Mouse (Mus musculus) liver, adult 2 months (tissue): ENCODE measurements around the gene Mrm3. TPM values are rescaled to one million over a fixed set of nuclear protein-coding genes. Genes with fewer than 3 reads are reported as not detected.

Experiments
- DNase-seq: peaks from one replicate; pipeline ENCODE4 v3.0.0-alpha.2; 2011; ENCODE audit warnings: low read depth, low spot score; ENCODE audit errors: extremely low read depth
- H3K27ac ChIP-seq: fragments of 200-500 bp; replicated peaks from 2 replicates; pipeline ENCODE4 v1.5.1; 2012; ENCODE audit warnings: low read depth, mild to moderate bottlenecking, control low read depth, inconsistent platforms, low read length; ENCODE audit not compliant: insufficient read depth
- H3K27me3 ChIP-seq: fragments of 200-500 bp; 2 replicates; pipeline ENCODE4 v1.6.1; 2012; ENCODE audit warnings: mild to moderate bottlenecking, moderate library complexity, low read length, inconsistent platforms; ENCODE audit not compliant: control insufficient read depth, insufficient read depth
- H3K36me3 ChIP-seq: fragments of 200-500 bp; 2 replicates; pipeline ENCODE4 v1.6.1; 2012; ENCODE audit warnings: low read length, inconsistent platforms; ENCODE audit not compliant: control insufficient read depth, insufficient read depth
- H3K4me1 ChIP-seq: fragments of 200-500 bp; 2 replicates; pipeline ENCODE4 v1.6.1; 2011; ENCODE audit warnings: low read length; ENCODE audit not compliant: control insufficient read depth, insufficient read depth
- H3K4me3 ChIP-seq: fragments of 200-500 bp; 2 replicates; pipeline ENCODE4 v1.5.1; 2011; ENCODE audit warnings: low read depth, mild to moderate bottlenecking, control low read depth, low read length, moderate library complexity; ENCODE audit not compliant: insufficient read depth
- H3K79me2 ChIP-seq: fragments of 200-500 bp; 2 replicates; pipeline ENCODE4 v1.6.1; 2012; ENCODE audit warnings: inconsistent platforms, mild to moderate bottlenecking, low read length, moderate library complexity; ENCODE audit not compliant: control insufficient read depth, insufficient read depth
- H3K9ac ChIP-seq: fragments of 200-500 bp; 2 replicates; pipeline ENCODE4 v1.6.1; 2012; ENCODE audit warnings: low read depth, mild to moderate bottlenecking, control low read depth, inconsistent platforms, low read length
- CTCF ChIP-seq: fragments of 200-500 bp; IDR thresholded peaks from 2 replicates; pipeline ENCODE4 v1.5.1; 2011; ENCODE audit warnings: low read depth, low read length, control low read depth
- POLR2A ChIP-seq: fragments of 200-500 bp; IDR thresholded peaks from 2 replicates; pipeline ENCODE4 v1.6.1; 2011; ENCODE audit warnings: low read length, control low read depth; ENCODE audit not compliant: insufficient read depth; ENCODE audit errors: extremely low read depth
- WGBS: fragments of 180-500 bp; shearing (Covaris S2); methylation state at CpG from one replicate; pipeline ENCODE4 v1.1.7; 2018; 5-methylcytosine and 5-hydroxymethylcytosine counted together
- polyA plus RNA-seq: library from polyadenylated mRNA; depleted of rRNA; stranded (reverse); fragments of >200 nt; gene quantifications from 2 replicates; pipeline ENCODE4 v1.2.3, GENCODE M21; 2012
- total RNA-seq: library from RNA; depleted of rRNA; stranded (reverse); fragments of >200 nt; gene quantifications from 2 replicates; pipeline ENCODE4 v1.2.3, GENCODE M21; 2014

Mrm3 gene
- total and polyA plus RNA-seq, 2 experiments, result 7.1 to 10.1 TPM

- Histone ChIP-seq H3K4me3 (no peak overlapping the region), H3K9ac (no peak overlapping the region), H3K79me2 (peaks cover 7% of the 10 kb centered on the region; the same call in 1 of the 2 replicates), H3K36me3 (peaks cover 3% of the 10 kb centered on the region; the same call in 1 of the 2 replicates), H3K4me1 (peaks cover 7% of the 10 kb centered on the region), H3K27ac (no peak overlapping the region), H3K27me3 (no peaks in the 10 kb centered on the region)
- DNase-seq, result no peak
- no peak for TF ChIP-seq POLR2A
- TF ChIP-seq CTCF, result no peak
Measured at GRCm38 (mm10) chr11:76246439-76246838, 2.9 kb downstream of the Mrm3 start.

- peaks cover 3% of the 10 kb centered on the region; the same call in 1 of the 2 replicates for H3K36me3 ChIP-seq
- no peak for DNase-seq
- WGBS, result 69% methylated on average over 2 of the region's 2 CpGs
- no peak overlapping the region for H3K27ac ChIP-seq
- H3K79me2 ChIP-seq, result peaks cover 7% of the 10 kb centered on the region; the same call in 1 of the 2 replicates
- H3K4me3 ChIP-seq, result no peak overlapping the region
- no peak overlapping the region for H3K9ac ChIP-seq
- no peaks in the 10 kb centered on the region for H3K27me3 ChIP-seq
- TF ChIP-seq CTCF (no peak), POLR2A (no peak)
- H3K4me1 ChIP-seq, result peaks cover 7% of the 10 kb centered on the region
Measured at GRCm38 (mm10) chr11:76247239-76247638, 3.7 kb downstream of the Mrm3 start.

GRCm38 (mm10) chr11:76252036-76252435, 8.5 kb downstream of the Mrm3 start:
- no peaks in the 10 kb centered on the region for H3K27me3 ChIP-seq
- no peak overlapping the region for H3K27ac ChIP-seq
- no peak overlapping the region for H3K9ac ChIP-seq
- H3K4me3 ChIP-seq, result no peak overlapping the region
- H3K36me3 ChIP-seq, result peaks cover 3% of the 10 kb centered on the region; the same call in 1 of the 2 replicates
- WGBS, result 64% methylated on average over 3 of the region's 3 CpGs
- no peaks in the 10 kb centered on the region for H3K4me1 ChIP-seq
- H3K79me2 ChIP-seq, result no peaks in the 10 kb centered on the region
- TF ChIP-seq CTCF (no peak), POLR2A (no peak)
- no peak for DNase-seq

GRCm38 (mm10) chr11:76253145-76253917, 9.8 kb downstream of the Mrm3 start:
- peak; percentile 46 for DNase-seq

GRCm38 (mm10) chr11:76253918-76254264, 10.4 kb downstream of the Mrm3 start:
- H3K27ac ChIP-seq, result no peak overlapping the region
- no peak for TF ChIP-seq CTCF
- no peak for TF ChIP-seq POLR2A
- no peaks in the 10 kb centered on the region for H3K27me3 ChIP-seq
- no peaks in the 10 kb centered on the region for H3K4me1 ChIP-seq
- H3K4me3 ChIP-seq, result no peak overlapping the region
- H3K9ac ChIP-seq, result no peak overlapping the region
- H3K79me2 ChIP-seq, result no peaks in the 10 kb centered on the region
- H3K36me3 ChIP-seq, result peaks cover 3% of the 10 kb centered on the region; the same call in 1 of the 2 replicates
- WGBS, result 93% methylated on average over 4 of the region's 4 CpGs
- no peak for DNase-seq

More at GRCm38 (mm10) chr11:76253145-76253917, 9.8 kb downstream of the Mrm3 start:
- H3K36me3 ChIP-seq, result peaks cover 3% of the 10 kb centered on the region; the same call in 1 of the 2 replicates
- H3K4me1 ChIP-seq, result no peaks in the 10 kb centered on the region
- no peak overlapping the region for H3K9ac ChIP-seq
- H3K27ac ChIP-seq, result no peak overlapping the region
- no peaks in the 10 kb centered on the region for H3K27me3 ChIP-seq
- no peaks in the 10 kb centered on the region for H3K79me2 ChIP-seq
- 55% methylated on average over 5 of the region's 5 CpGs for WGBS
- peak; percentile 91 for TF ChIP-seq CTCF
- TF ChIP-seq POLR2A, result no peak
- H3K4me3 ChIP-seq, result no peak overlapping the region

GRCm38 (mm10) chr11:76255431-76256001, 12.0 kb downstream of the Mrm3 start:
- Histone ChIP-seq H3K79me2 (no peaks in the 10 kb centered on the region), H3K27ac (no peak overlapping the region), H3K36me3 (peaks cover 3% of the 10 kb centered on the region; the same call in 1 of the 2 replicates), H3K4me3 (no peak overlapping the region), H3K9ac (no peak overlapping the region), H3K4me1 (no peaks in the 10 kb centered on the region), H3K27me3 (no peaks in the 10 kb centered on the region)
- DNase-seq, result no peak
- TF ChIP-seq POLR2A (no peak), CTCF (no peak)
- WGBS, result 58% methylated on average over 4 of the region's 4 CpGs
